Mouse (Mus musculus): Measurements from ENCODE around the gene Secisbp2.

DNA sequence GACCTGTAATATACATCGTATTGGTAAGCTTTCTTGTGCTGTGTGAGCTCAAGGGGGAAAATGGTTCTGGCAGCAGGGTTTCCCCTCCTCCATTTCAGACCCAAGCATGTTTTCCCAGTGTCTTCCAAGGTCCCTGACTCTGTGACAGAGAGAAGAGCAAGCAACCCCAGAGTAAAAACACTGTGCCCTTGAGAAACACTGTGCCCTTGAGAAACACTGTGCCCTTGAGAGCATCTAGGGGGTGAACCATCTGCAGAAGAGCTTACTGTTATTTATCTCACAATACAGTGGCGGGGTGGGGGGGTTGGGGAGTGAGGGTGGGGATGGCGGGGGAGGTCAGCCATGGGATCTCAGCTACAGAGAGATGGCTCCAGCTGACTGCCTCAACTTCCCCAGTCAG lies 67.8 kb downstream of the Secisbp2 start:
- TF ChIP-seq CTCF (conservative IDR thresholded peaks at IDR 0.05; ENCODE audit: insufficient read depth, insufficient read length, low read depth, low read length), result no peak
- TF ChIP-seq POLR2A (IDR thresholded peaks at IDR 0.05; ENCODE audit: low read depth, low read length), result no peak
